Mouse (Mus musculus) midbrain, embryonic 12.5 days (tissue): ENCODE measurements at regions not wholly inside any gene's neighbourhood (a gene's known extent, or its start where the extent isn't known, plus 50 kb on each side); places are given as distances from the start of the nearest gene placed in this dataset.

Experiments used
- ATAC-seq: fragments of 200-750 bp; cut with Nextera tagmentation; 2 replicates; pipeline ENCODE4 v1.8.0; 2017; ENCODE audit warnings: low read depth, moderate TSS enrichment, moderate library complexity; ENCODE audit not compliant: low FRiP score
- H3K27ac ChIP-seq: fragments of 300-500 bp; sonication (generic); replicated peaks from 2 replicates; pipeline ENCODE4 v1.5.1; 2016; ENCODE audit warnings: mild to moderate bottlenecking
- H3K27me3 ChIP-seq: fragments of 300-500 bp; sonication (generic); 2 replicates; pipeline ENCODE4 v1.6.1; 2016; ENCODE audit warnings: mild to moderate bottlenecking
- H3K36me3 ChIP-seq: fragments of 300-500 bp; sonication (generic); 2 replicates; pipeline ENCODE4 v1.6.1; 2016
- H3K4me1 ChIP-seq: fragments of 300-500 bp; sonication (generic); 2 replicates; pipeline ENCODE4 v1.6.1; 2016
- H3K4me2 ChIP-seq: fragments of 300-500 bp; sonication (generic); replicated peaks from 2 replicates; pipeline ENCODE4 v1.6.1; 2016; ENCODE audit warnings: mild to moderate bottlenecking, moderate library complexity
- H3K4me3 ChIP-seq: fragments of 300-500 bp; sonication (generic); 2 replicates; pipeline ENCODE4 v1.5.1; 2016; ENCODE audit warnings: mild to moderate bottlenecking
- H3K9ac ChIP-seq: fragments of 300-500 bp; sonication (generic); replicated peaks from 2 replicates; pipeline ENCODE4 v1.6.1; 2016; ENCODE audit warnings: mild to moderate bottlenecking, moderate library complexity
- H3K9me3 ChIP-seq: fragments of 300-500 bp; sonication (generic); 2 replicates; pipeline ENCODE4 v1.6.1; 2016; ENCODE audit warnings: mild to moderate bottlenecking
- WGBS: fragments of 180-500 bp; shearing (Covaris S2); methylation state at CpG from one replicate; pipeline ENCODE4 v1.1.7; 2016; 5-methylcytosine and 5-hydroxymethylcytosine counted together

- Histone ChIP-seq H3K27me3 (no peaks in the 10 kb centered on the region), H3K4me2 (no peak overlapping the region), H3K9ac (no peak overlapping the region), H3K4me1 (no peaks in the 10 kb centered on the region), H3K4me3 (no peak overlapping the region), H3K36me3 (no peaks in the 10 kb centered on the region), H3K9me3 (no peaks in the 10 kb centered on the region), H3K27ac (no peak overlapping the region)
- WGBS: 100% methylated on average over 2 of the region's 2 CpGs
- no peak for ATAC-seq
Observed at GRCm38 (mm10) chr2:94665850-94666249, 227.9 kb upstream of the Api5 start.

DNA sequence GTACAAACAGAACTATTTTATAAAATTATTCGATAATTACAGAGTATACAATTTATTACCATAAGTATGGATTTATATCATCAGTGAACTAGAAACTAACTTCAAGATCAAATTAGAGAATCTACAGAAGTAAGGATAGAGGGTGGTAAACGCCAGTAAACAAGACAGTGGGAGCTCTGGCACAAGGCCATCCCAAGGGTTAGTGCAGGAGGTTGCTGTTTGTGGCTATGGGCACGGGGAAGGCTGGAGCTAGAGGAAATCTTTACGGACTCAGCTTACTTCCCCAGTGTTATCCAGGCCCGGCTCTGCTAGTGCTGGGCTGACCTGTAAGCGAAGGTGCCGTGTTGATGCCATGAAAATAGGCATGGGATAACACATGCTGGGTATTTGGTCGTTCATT, 220.5 kb upstream of the Api5 start:
- Histone ChIP-seq H3K27me3 (no peaks in the 10 kb centered on the region), H3K4me3 (no peak overlapping the region), H3K4me1 (no peaks in the 10 kb centered on the region), H3K27ac (no peak overlapping the region), H3K36me3 (no peaks in the 10 kb centered on the region), H3K9ac (no peak overlapping the region), H3K4me2 (no peak overlapping the region), H3K9me3 (no peaks in the 10 kb centered on the region)
- ATAC-seq: no peak
- 87% methylated on average over 8 of the region's 8 CpGs for WGBS
